Mouse (Mus musculus): ENCODE results near the gene Satb1. TPM values are rescaled to one million over a fixed set of nuclear protein-coding genes. Genes with fewer than 3 reads are reported as not detected.

Satb1 gene
- total RNA-seq, 2 experiments from 2014 or later = 168 to 200 TPM

DNA sequence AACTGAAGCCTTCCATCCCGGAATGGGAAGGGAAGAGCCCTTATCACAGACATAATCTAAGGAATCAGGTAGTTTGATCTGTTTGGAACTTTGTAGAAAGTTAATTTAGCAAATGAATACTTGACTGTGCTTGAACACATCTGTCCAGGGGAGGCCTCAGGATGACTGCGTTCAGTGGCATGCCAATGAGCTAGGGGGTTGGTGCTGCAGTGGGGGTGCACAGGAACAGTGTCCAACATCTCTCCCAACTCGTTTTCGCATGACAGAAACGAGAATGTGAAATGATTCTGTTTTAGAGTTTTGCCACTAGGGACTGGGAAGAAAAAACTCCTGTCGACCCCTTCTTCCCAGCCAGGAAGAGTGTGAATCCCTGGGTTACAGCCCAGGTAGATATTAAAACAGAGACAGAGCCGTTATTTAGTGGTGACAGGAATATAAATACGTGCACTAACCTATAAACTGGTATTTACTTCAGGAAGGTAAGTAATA lies 5.1 kb downstream of the Satb1 start:
- DNase-seq = no peak
- intact Hi-C loops (cut with DNase I) = no loop called here

GRCm38 (mm10) chr17:51826461-51826860 lies 6.6 kb downstream of the Satb1 start:
- DNase-seq = no peak
- intact Hi-C loops (cut with DNase I) = no loop called here

GRCm38 (mm10) chr17:51814301-51814700 lies 18.8 kb downstream of the Satb1 start:
- DNase-seq = no peak
- intact Hi-C loops (cut with DNase I) = no loop called here

GRCm38 (mm10) chr17:51813784-51814120 lies 19.3 kb downstream of the Satb1 start:
- DNase-seq = no peak
- intact Hi-C loops (cut with DNase I) = no loop called here

DNA sequence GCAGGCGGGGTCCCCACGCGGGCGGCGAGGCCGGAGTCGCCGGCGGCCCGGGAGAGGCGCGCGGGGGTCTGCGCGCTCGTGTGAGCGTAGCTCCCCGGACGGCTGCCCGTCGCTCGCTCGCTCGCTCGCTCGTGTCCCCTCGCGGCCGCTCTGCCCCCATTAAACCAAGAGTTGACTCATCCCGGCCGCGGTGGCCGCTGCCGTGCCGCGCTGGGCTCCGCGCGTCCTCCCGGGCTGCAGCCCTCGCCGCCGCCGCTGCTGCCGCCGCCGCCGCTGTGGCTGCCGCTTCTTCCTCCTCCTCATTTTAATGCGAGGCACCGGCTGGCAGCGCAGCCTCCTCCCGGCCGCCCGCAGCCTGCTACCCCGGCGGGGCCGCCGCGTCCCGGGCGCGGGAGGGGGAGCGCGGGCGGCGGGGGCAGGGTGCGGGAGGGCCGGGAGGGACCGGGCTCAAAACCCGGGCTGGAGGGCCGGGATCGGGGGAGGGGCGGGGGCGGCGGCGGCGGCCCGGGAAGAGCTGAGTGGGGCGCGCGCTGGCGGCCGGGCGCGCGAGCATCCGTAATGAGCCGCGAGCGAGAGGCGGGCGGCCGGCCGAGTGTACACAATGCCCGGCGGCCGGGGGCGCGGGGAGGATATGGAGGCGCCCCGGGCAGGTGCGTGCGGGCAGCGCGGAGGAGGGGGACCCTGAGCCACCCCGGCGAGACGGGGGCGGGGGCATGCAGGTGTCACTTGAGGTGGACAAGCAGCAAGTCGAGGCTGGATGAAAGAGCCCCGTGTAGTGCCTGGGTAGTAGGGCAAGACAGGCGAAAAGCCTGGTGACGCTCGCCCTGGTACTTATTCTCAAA lies 19.9 kb downstream of the Satb1 start:
- intact Hi-C loops (cut with DNase I) = no loop called here
- DNase-seq = peak; percentile 85

GRCm38 (mm10) chr17:51812261-51812941 lies 20.7 kb downstream of the Satb1 start:
- intact Hi-C loops (cut with DNase I) = no loop called here
- peak; percentile 62 for DNase-seq

DNA sequence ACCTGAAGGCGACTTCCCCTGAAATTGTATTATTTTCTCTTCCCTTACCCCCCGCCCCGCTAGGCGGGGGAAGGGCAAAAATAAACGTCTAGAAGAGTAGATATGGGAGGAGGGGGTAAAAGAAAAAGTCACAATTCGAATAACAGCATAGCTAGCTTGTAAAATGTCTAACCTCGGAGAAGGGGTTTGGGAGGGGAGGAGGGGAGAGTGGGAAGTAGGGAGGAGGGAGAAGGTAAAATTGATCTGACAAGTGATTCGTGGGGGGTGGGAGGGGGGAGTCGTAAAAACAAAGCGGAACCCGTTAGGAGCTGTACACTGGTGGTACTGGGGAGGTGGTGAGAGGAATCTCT lies 21.2 kb downstream of the Satb1 start:
- DNase-seq = no peak
- intact Hi-C loops (cut with DNase I) = no loop called here

- peak; percentile 38 for DNase-seq
- intact Hi-C loops (cut with DNase I) = no loop called here
These were observed 21.8 kb downstream of the Satb1 start for GRCm38 (mm10) chr17:51811086-51811868.

- no peak for DNase-seq
- intact Hi-C loops (cut with DNase I) = no loop called here
These were observed 25.7 kb downstream of the Satb1 start for GRCm38 (mm10) chr17:51807429-51807828.

GRCm38 (mm10) chr17:51806124-51806960 lies 26.7 kb downstream of the Satb1 start:
- no peak for DNase-seq
- intact Hi-C loops (cut with DNase I) = no loop called here

GRCm38 (mm10) chr17:51800208-51800607 lies 32.9 kb downstream of the Satb1 start:
- intact Hi-C loops (cut with DNase I) = no loop called here
- no peak for DNase-seq

DNA sequence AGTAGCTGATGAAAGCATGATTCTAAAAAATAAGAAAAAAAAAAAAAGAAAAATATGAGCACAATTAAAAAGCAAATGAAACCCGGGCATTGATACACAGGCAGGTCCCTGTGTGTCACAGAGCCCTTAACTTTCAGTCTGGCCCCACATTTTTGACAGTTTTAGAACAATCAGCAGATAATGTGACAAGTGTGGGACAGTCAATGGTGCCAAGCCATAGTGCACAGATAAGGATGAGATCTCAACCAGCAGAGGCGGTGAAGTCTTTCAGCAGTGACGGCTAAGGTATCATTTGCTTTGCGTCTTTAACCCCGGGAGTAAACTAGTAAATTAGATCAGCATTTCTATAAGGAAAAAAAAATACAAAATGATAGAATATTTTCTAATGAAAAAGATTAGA lies 36.6 kb downstream of the Satb1 start:
- DNase-seq = no peak
- intact Hi-C loops (cut with DNase I) = no loop called here

DNA sequence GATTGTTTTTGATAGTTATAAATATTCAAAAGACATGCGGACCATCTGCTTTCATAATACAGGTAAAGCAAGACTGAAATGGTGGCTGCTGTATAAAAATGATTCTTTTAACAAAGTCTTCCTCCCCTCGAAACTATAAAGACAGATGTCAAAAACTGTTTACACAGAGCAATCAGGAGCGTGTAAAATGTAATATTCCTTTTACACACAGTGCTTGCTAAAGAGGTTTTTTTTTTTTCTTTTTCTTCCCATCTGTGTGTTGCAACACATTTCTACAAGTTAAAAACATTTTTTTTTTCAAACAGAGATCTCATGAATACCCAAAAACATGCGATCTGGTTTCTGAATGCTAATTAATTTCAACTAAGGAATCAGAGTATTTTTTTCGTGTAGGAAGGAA lies 41.9 kb downstream of the Satb1 start:
- intact Hi-C loops (cut with DNase I) = no loop called here
- no peak for DNase-seq

DNA sequence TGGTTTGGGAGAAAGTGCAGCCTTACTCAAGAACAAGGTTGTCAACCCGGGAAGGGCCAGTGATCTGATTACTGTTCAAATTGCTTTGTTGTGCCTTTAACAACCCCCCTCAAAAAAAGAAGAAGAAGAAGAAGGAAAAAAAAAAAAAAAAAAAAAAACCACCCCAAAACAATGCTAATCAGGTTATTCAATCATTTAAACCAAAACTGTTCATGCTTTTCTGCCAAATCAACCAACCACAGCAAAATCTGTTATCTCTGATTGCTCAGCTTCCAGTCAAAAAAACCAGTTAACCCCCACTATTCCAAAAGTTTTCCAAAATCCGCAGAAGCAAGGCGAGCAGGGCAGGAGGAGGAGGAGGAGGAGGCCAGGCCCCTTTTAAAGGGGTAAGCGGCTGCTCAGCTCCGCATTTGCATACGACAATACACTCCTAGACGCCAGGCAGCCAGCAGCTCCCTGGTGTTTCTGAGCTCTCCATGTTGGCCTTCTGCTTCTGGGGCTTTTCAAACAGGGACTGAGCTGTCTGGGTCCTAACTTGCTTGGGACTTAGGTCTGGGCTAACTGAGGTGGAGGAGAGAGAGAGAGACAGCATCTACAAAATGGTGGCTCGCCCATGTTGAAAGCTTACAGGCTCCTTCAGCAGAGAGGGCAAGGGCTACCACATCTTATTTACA lies 42.6 kb downstream of the Satb1 start:
- intact Hi-C loops (cut with DNase I) = no loop called here
- DNase-seq = no peak

DNA sequence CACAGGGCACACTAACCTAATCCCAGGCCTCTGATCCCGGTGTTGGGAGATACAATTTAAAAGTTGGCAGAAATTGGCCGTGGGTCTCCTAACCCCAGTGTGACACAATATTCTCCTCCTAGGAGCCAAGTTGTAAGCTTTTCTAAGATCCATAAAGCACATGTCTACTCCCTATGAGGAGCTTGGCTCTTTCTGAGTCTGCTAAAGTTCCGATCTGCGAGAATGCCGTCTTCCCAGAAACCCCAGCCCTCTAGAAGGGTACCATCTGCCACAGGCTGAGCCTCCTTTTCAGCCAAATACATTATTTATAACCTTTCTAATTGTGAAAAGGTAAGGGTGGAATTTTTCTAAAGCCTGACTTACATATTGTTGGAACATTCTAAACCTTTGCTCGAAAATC lies 43.3 kb downstream of the Satb1 start:
- intact Hi-C loops (cut with DNase I) = no loop called here
- no peak for DNase-seq

DNA sequence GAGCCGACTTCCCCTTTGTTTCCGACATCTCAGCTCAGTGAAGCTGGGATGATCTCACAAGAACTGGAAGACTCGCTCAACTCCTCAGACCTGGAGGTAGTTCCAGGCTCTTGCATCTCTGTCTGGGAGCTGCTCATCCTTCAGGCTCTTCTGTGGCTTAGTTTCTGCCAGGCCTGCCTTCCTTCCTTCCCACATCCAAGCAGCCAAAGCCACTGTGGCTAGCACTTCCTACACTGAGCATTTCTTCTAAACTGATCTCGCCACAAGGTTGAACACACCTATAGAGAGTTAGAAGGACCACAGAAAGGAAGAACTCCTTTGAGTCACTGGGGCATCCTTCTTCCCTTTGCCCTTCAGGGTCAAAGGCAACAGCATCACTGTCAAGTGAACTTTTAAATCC lies 44.0 kb downstream of the Satb1 start:
- DNase-seq = no peak
- intact Hi-C loops (cut with DNase I) = no loop called here

- intact Hi-C loops (cut with DNase I) = no loop called here
- no peak for DNase-seq
These were observed 45.1 kb downstream of the Satb1 start for GRCm38 (mm10) chr17:51787955-51788354.

DNA sequence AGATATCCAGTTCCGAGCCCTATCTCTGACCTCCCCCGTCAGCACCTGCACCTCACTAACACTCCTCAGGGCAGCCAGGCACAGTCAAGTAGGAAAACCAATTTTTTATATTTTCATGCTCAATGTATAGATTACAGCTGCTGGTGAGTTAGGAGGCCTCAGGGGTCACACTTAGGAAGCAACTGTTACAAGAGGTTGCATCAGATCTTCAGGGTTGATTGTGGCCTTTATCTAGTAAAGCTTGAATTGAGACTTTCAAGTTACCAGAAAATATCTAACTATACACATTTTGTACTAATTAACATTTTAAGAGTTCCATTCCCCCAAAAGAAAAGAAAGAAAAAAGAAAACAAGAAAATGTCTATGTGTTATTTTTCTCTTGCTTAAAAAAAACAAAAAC lies 47.0 kb downstream of the Satb1 start:
- DNase-seq = no peak
- intact Hi-C loops (cut with DNase I) = no loop called here

DNA sequence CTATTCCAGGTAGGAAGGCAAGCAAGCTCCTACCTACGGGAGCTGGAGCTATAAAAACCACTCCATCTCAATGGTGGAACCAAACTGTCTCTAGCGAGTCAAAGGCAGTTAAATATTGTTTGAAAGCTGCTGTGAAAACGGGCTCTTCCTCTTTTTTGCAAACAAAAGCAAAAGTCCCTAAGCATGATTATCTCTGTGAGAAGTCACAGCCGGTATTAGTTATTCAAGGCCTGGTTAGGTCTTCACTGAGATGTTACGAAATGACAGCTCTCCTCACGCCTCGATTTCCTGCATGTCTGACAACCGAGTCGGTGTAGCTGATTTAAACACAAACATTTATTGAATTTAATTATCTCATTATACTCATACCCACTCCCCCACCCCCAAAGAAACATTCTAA lies 48.2 kb downstream of the Satb1 start:
- DNase-seq = no peak
- intact Hi-C loops (cut with DNase I) = no loop called here

DNA sequence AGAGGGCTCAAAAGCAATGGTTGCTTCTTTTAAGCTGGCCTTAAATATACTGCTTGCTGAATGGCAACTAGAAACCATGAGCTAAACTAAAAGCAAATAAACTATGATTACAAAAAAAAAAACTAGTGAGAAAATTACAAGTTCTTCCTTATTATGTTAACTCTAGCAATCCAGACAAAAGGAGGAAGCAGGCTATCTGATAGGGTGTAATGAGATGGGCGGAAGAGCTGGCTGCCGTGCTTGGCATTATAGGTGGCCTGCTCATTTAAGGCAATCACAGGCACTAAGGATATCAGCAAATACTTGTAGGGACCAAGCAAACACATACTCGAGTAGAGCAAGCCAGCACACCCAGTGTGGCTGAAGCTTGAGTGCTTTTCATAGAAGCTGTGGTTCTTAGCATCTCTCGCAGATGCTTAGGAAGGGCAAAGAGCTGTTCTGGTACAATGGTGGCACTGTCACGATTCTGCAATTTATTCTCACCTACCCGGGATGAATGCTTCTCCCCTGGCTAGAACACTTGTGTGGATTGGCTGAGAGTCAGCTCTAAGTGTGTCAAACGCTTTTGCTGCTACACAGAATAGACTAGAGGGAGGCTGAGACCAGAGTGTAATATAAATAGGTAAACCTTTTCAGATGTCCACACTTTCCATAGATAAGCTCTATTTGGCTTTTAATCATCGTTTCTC lies 49.4 kb downstream of the Satb1 start:
- DNase-seq = no peak
- intact Hi-C loops (cut with DNase I) = no loop called here
